Mouse (Mus musculus) kidney, postnatal 4 days (tissue): ENCODE results near the gene Gm20388.

ENCODE experiments used
- DNase-seq, 2 experiments: peaks; one replicate each; pipeline ENCODE4 v3.0.0; 2021; ENCODE audit warnings: mixed read lengths in 2 of 2

Gm20388 gene

GRCm38 (mm10) chr8:121609251-121609650 is 1698.6 kb downstream of the Gm20388 start:
- no peak for DNase-seq

GRCm38 (mm10) chr8:121609916-121610315 is 1699.3 kb downstream of the Gm20388 start:
- DNase-seq = no peak

DNA sequence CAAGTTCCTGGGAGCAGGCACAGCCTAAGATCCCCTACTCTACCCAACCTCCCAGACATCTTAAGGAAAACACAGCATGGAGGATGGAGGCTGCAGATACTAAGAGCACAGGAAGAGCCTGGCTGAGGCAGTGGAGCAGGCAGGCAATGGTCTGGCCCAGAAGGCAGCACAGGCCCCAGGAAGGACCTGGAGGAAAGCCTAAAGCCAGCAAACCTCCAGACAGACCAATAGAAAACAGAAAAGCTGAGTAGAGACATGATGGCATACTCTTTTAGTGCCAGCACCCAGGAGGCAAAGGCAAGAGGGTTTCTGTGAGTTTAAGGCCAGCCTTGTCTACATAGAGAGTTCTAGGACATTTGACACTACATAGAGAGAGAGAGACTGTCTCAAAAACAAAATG is 1702.8 kb downstream of the Gm20388 start:
- no peak for DNase-seq

GRCm38 (mm10) chr8:121619401-121619995 is 1708.9 kb downstream of the Gm20388 start:
- peak; percentile 74 to 79 for DNase-seq

DNA sequence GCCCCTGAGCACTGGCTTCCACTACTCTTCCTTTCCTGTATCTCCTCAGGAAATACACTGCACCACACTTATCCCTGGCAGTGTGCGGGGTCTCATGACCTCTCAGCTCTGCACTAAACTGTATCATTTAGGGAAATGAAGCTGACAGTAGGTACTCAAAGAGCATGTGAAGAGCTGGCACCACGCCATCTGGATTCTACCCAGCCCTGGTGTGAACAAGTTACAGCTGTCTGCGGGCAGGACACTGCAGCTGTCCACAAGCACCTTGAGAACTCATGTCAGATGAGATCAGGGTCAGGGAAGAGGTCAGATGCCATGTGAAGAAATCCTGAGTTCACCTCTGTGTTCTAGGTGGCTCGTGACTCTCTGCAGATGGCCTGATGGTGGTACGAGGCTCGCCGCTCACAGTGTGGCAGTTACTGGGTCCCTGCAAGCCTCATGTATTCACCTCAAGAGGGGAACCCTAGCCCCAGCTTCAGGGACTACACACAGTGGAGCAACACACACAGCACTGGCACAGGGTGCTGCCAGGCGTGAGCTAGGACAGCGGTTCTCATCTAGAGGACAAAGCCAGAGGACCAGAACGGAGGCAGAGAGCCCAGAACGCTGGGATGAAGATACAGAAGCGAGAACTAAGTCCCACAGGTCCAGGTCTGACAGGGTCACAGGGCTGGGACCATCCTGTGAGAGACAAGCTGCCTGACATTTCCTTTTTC is 1710.3 kb downstream of the Gm20388 start:
- peak; percentile 72 to 79 for DNase-seq

GRCm38 (mm10) chr8:121621879-121622278 is 1711.2 kb downstream of the Gm20388 start:
- DNase-seq = no peak

DNA sequence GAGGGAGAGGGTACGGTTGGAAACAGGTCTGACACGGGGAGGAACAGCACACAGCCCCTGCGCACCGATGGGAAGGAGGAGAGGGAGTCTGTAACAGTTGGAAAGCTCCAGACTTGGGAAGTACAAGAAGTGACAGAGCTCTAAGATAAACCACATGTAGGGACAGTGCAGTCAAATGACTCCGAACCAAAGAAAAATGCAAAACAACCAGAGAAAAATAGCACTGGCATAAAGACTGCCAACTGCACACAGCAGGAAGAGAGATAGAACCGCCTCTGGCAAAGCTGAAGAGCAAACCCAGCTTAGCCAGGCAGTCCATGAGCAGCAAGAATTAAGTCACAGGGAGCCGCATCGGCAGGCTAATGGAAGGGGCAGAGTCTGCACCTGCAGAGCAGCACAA is 1712.4 kb downstream of the Gm20388 start:
- DNase-seq = no peak

DNA sequence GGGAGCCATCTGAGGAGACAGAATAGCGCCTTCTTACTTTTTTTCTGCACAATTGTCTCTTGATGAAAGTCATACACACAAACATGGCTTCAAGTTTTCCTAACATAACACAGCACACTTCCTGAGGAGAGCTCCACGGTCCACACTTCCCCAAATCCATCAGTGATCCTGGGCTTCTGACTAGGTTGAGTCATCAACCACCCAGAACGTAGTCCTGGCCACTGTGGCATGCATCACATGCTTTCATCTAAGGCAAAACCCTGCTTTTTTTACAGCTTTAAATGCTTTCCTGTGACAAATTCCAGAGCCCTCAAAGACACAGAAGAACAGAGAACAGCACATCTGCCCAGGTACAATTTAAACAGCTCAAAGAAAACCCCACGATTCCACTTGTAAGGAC is 1718.0 kb downstream of the Gm20388 start:
- DNase-seq = no peak

DNA sequence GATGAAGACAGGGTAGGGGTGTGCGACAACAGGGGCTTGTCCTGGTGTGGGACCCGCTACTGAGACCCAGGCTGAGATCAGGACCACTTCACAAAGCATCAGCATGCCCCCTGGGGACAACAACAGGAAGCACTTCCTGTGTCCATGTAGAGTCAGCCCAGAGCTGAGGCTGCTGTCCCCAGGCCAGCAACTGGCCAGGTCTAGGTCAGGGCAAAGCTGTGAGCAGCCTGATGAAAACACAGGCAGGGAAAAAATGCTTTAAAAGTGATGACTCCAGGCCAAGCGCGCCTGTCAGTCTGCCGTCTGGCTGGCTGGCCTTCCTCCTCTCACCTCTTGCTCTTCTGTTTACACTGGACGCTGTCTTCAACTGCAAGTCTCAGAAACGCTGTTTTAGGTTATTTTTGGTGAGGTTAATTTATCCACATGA is 1721.0 kb downstream of the Gm20388 start:
- peak; percentile 53 to 72 for DNase-seq

DNA sequence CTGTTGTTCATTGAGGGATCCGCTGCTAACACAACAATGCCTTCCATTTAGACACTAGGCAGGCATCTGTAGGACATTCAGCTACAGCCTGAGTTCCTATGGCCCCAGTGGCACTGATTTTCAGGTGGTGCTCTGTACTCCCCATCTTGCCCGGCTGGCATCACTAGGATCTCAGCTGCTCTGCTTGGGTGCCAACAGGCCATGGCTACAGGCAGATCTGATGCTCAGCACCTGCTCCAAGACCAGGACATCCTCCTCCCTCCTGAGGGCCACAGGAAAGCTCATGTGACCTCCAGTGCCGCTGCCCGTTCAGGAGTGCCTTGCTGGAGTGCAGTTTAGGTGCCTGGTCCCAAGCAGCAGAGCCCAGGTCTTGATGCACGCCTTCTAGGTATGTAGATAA is 1721.8 kb downstream of the Gm20388 start:
- no peak for DNase-seq

GRCm38 (mm10) chr8:121635534-121635933 is 1724.9 kb downstream of the Gm20388 start:
- peak; percentile 60 to 77 for DNase-seq

DNA sequence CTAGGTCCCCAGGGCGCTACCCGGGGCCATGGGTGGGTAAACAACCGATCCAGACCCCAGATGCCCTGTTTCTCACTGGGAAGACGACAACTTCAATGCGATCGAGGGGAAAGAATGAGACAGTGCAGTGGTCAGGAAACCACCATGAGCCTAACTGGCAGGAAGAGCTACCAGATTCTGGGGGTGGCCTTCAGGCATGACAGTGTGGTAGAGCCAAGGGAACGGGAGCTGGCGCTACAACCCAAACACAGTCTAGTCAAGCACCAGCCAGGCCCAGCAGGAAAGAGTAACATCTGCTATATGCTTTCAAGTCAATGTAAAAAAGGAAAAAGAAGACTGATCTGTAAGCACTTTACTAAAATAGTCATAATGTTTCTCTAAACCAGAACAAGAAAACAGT is 1725.5 kb downstream of the Gm20388 start:
- DNase-seq = no peak

DNA sequence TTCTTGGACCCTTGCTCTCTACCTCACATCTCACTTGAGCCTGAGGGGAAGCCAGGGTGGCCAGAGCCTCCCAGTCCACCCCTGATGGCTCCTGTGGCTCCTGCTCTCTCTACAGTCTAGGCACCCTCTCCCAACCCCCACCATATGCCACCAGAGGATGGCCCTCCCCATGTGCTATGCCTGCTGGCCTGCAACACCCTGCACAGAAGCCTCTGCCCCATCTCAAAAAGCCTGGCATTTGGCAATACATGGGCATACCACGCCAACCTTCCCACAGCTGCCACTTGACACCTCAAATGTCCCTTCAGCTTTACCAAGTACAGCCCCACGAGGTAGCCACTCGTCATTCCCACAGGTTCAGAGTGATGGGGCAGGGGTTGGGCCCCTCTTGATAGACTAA is 1732.2 kb downstream of the Gm20388 start:
- DNase-seq = no peak

DNA sequence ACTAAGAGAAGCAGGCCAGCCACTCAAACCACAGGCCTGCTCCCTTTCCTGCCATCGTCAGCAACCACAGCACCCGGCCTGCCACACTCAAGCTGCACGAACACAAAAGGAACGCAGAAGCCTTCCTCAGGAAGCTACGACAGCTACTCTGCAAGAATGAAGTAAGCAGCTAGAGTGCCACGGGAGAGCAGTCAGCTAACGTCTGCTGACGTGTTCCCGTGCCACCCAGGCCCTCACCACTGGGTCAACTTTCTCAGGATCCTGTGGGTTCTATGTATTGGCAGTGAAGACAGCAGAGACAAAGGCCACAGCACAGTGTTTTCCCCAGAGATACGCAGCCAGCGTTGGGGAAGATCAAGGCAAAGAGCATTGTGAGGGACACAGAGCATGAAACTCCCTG is 1732.7 kb downstream of the Gm20388 start:
- DNase-seq = no peak

- peak in 1 of 2 experiments; percentile 40 for DNase-seq
These were observed 1737.0 kb downstream of the Gm20388 start for GRCm38 (mm10) chr8:121647511-121648215.

- DNase-seq = peak in 1 of 2 experiments; percentile 31
These were observed 1737.8 kb downstream of the Gm20388 start for GRCm38 (mm10) chr8:121648451-121648850.

- no peak for DNase-seq
These were observed 1738.8 kb downstream of the Gm20388 start for GRCm38 (mm10) chr8:121649423-121649822.

- peak in 1 of 2 experiments; percentile 56 for DNase-seq
These were observed 1739.3 kb downstream of the Gm20388 start for GRCm38 (mm10) chr8:121649904-121650303.

- peak in 1 of 2 experiments; percentile 26 for DNase-seq
These were observed 1740.0 kb downstream of the Gm20388 start for GRCm38 (mm10) chr8:121650389-121651307.

- no peak for DNase-seq
These were observed 1740.8 kb downstream of the Gm20388 start for GRCm38 (mm10) chr8:121651308-121651873.

GRCm38 (mm10) chr8:121651874-121652361 is 1741.3 kb downstream of the Gm20388 start:
- peak; percentile 65 to 79 for DNase-seq

DNA sequence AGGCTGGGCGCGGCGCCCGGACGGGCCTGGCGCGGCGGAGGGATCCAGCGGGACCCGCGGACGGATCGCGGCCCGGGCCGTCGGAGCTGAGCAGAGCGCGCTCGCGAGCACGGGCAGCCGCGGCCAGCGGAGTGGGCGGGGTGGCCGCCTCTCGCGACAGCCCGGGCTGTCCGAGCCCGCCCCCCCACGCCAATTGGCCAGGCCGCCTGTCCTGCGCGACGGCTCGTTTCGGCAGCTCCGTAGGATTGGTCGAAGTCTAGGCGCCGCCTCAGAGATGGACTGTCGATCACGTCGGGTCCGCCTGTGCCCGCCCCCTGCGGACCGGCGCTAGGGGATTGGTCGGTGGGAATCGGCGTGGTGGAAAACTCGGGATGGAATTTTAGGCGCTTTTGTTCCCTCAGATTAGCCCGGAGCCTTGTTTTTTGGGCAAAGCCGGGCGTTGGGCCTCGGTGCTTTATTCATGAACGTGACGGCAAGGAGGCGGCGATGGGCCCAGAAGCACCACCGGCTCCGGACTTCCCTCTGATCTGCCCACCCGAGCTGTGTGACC is 1742.2 kb downstream of the Gm20388 start, which contains the start of gene Zcchc14:
Zcchc14 (minus strand) TSS at position 128 of the 550 bp plus-strand sequence.
- peak; percentile 98 to 100 for DNase-seq
